Mouse (Mus musculus) cerebellum, postnatal 10 days (tissue): ENCODE measurements at regions not wholly inside any gene's neighbourhood (a gene's known extent, or its start where the extent isn't known, plus 50 kb on each side); places are given as distances from the start of the nearest gene placed in this dataset.
A peak's percentile ranks its signal among the peaks of the same experiment; 100 is the strongest.

Source experiments
- DNase-seq, 2 experiments: peaks; one replicate each; pipeline ENCODE4 v3.0.0; 2021; ENCODE audit warnings: mixed read lengths in 2 of 2

GRCm38 (mm10) chr8:62284378-62285110, 161.6 kb upstream of the Anxa10 start:
- DNase-seq, result peak; percentile 6 to 25

GRCm38 (mm10) chr8:62250551-62250950, 127.6 kb upstream of the Anxa10 start:
- DNase-seq, result no peak
